Mouse (Mus musculus): ENCODE measurements around the gene Anp32e.

DNA sequence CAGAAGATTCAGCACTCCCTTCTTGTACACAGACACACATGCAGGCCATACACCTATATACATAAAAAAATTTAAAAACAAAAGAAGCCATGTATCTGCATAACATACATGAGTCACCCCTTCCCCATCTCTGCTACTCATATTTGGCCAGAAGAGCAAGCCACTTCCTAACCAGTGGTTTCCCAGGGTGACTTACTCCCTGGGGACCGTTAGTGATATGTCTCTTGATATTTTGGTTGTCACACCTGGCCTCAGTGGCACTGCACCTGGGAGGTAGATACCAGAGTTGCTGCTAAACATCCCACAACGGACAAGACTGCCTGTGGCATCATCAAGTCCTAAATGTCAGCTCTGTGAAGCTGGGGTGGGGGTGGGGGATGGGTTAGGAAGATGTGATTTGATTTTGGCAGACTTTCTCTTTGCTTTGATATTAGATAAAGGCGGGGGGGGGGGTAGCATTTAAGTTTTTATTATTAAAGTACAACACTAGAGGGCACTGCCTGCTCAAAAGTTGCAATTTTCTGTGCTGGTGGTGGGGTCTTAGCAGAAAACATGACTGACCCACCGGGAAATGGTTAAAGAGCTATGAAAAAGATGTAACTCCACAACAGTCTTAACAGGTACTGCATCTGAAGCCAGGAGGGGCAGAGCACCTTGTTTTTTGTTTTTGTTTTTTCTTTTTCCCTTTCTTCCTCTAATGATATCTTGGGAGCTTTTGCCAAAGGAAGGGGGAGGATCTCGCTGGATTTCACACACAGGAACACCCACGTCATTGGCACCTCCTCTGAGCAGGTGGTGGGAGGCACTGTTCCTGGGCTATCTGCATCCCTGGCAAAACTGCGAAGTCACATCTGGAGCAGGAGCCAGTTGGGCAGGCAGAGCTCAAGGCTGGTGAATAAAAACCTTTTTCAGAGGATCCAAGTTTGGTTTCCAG, 36.7 kb downstream of the Anp32e start:
- TF ChIP-seq CTCF (IDR thresholded peaks at IDR 0.05; ENCODE audit: control insufficient read depth, insufficient read depth, low read length) (no peak), POLR2A (IDR thresholded peaks at IDR 0.05; ENCODE audit: borderline replicate concordance, control insufficient read depth, low read depth, low read length) (no peak)
